Mouse (Mus musculus): ENCODE results near the gene Gm20388. TPM values are rescaled to one million over a fixed set of nuclear protein-coding genes. Genes with fewer than 3 reads are reported as not detected.
A peak's percentile ranks its signal among the peaks of the same experiment; 100 is the strongest.

The Gm20388 gene
- polyA plus RNA-seq, 1 experiment from 2014 or later: not detected

DNA sequence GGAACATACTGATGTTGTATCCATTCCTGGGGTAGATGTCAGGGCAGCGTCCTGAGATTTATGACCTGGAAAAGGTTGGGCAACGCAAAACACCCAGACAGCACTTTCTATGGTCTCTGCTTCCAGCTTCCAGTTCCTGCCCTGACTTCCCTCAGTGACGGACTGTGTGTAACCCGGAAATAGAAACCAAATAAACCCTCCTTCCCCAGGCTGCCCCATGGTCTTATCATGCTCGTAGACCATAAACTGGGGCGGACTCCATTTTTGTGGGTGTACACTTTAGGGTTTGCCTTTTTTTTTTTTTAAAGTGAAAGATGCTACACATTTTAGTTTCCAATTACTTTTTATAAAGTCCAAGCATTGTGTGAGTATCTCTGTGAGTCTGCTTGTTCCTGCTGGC, 3754.9 kb downstream of the Gm20388 start:
- H3K36me3 ChIP-seq (replicated peaks; ENCODE audit: control insufficient read depth, insufficient read depth): peaks cover 36% of the 10 kb centered on the region
- DNase-seq (ENCODE audit: low spot score) (no peak), ATAC-seq (ENCODE audit: low FRiP score) (no peak)
- no peak overlapping the region for H3K4me2 ChIP-seq (replicated peaks)
- H3K27me3 ChIP-seq (ENCODE audit: control insufficient read depth, insufficient read depth, low read length): no peaks in the 10 kb centered on the region
- WGBS: 90% methylated on average over 6 of the region's 6 CpGs
- no peak overlapping the region for H3K27ac ChIP-seq
- H3K4me1 ChIP-seq (replicated peaks; ENCODE audit: control insufficient read depth, insufficient read depth, low read length): no peaks in the 10 kb centered on the region
- H3K9ac ChIP-seq: no peak overlapping the region
- no peak overlapping the region for H3K4me3 ChIP-seq (replicated peaks; ENCODE audit: low read length)
- no peaks in the 10 kb centered on the region for H3K9me3 ChIP-seq (ENCODE audit: control insufficient read depth, low read length)

DNA sequence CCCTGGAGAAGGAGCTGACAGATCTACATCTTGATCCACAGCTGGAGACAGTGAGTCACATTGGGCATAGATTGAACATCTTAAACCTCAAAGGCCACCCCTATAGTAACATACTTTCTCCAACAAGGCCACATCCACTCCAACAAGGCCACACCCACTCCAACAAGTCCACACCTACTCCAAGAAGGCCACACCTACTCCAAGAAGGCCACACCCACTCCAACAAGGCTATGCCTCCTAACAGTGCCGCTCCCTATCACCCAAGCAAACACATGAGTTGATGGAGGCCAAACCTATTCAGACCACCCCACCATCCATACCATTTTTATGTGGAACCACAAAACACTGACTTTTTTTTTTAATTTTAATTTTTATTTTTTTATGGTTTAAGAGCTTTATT, 3756.2 kb downstream of the Gm20388 start:
- H3K4me1 ChIP-seq (replicated peaks; ENCODE audit: control insufficient read depth, insufficient read depth, low read length): no peaks in the 10 kb centered on the region
- no peaks in the 10 kb centered on the region for H3K27me3 ChIP-seq (ENCODE audit: control insufficient read depth, insufficient read depth, low read length)
- H3K9me3 ChIP-seq (ENCODE audit: control insufficient read depth, low read length): no peaks in the 10 kb centered on the region
- H3K9ac ChIP-seq: no peak overlapping the region
- ATAC-seq (ENCODE audit: low FRiP score) (no peak), DNase-seq (ENCODE audit: low spot score) (no peak)
- H3K27ac ChIP-seq: no peak overlapping the region
- H3K4me2 ChIP-seq (replicated peaks): no peak overlapping the region
- no peak overlapping the region for H3K4me3 ChIP-seq (replicated peaks; ENCODE audit: low read length)
- peaks cover 24% of the 10 kb centered on the region for H3K36me3 ChIP-seq (replicated peaks; ENCODE audit: control insufficient read depth, insufficient read depth)
- WGBS: 91% methylated on average over 1 of the region's 1 CpGs

DNA sequence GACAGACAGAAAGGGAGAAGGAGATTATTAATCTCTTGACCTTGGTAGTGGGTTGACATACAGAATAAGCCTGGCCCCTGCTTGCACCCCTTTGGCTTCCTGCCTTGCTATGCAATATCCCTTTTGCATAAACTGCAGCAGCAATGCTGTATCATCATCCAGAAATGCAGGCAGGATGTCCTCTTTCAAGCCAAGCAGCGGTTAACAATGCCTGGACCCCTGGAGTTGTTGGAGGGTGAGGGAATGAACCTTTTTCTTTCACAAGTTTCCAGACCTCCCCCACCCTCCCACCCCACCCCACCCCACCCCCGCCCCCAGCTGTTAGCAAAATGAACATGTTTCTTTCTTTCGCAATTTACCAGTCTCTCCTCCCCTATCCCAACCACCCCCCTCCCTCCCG, 3758.0 kb downstream of the Gm20388 start:
- H3K27me3 ChIP-seq (ENCODE audit: control insufficient read depth, insufficient read depth, low read length): 0 out of 2 replicates have a peak, but pooled peaks cover 2% of the 10 kb centered on the region

DNA sequence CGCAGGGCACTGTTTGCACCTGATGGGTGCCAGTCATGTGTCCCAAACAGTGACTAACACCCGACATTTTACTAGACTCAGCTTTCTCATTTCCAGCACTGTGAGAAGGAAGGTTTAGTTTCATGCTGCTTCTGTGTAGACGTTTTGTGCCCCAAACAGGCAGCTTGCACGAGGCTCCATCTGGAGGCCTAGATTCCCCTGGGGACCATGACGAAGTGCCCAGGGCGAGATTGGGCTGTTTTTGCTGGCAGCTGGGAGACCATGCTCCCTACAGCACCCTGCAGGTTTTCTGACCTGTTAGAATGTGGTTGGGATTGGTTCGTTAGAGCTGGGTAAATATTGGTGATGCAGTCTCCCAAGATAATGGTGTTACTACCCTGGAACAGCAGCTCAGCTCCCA, 3760.1 kb downstream of the Gm20388 start:
- ATAC-seq (ENCODE audit: low FRiP score): no peak
- DNase-seq (ENCODE audit: low spot score): no peak
- Histone ChIP-seq H3K27me3 (ENCODE audit: control insufficient read depth, insufficient read depth, low read length) (0 out of 2 replicates have a peak, but pooled peaks cover 4% of the 10 kb centered on the region), H3K4me1 (replicated peaks; ENCODE audit: control insufficient read depth, insufficient read depth, low read length) (peaks cover 8% of the 10 kb centered on the region; the same call in 1 of the 2 replicates), H3K27ac (no peak overlapping the region), H3K9me3 (ENCODE audit: control insufficient read depth, low read length) (no peaks in the 10 kb centered on the region), H3K9ac (no peak overlapping the region), H3K4me2 (replicated peaks) (no peak overlapping the region), H3K36me3 (replicated peaks; ENCODE audit: control insufficient read depth, insufficient read depth) (no peaks in the 10 kb centered on the region), H3K4me3 (replicated peaks; ENCODE audit: low read length) (no peak overlapping the region)
- 52% methylated on average over 7 of the region's 7 CpGs for WGBS

More for the DNA sequence above, 3758.0 kb downstream of the Gm20388 start:
- Histone ChIP-seq H3K4me2 (replicated peaks) (no peak overlapping the region), H3K9me3 (ENCODE audit: control insufficient read depth, low read length) (no peaks in the 10 kb centered on the region), H3K4me1 (replicated peaks; ENCODE audit: control insufficient read depth, insufficient read depth, low read length) (no peaks in the 10 kb centered on the region), H3K27ac (no peak overlapping the region), H3K9ac (no peak overlapping the region), H3K36me3 (replicated peaks; ENCODE audit: control insufficient read depth, insufficient read depth) (peaks cover 6% of the 10 kb centered on the region), H3K4me3 (replicated peaks; ENCODE audit: low read length) (no peak overlapping the region)
- ATAC-seq (ENCODE audit: low FRiP score) (no peak), DNase-seq (ENCODE audit: low spot score) (no peak)
- 30% methylated on average over 4 of the region's 4 CpGs for WGBS

DNA sequence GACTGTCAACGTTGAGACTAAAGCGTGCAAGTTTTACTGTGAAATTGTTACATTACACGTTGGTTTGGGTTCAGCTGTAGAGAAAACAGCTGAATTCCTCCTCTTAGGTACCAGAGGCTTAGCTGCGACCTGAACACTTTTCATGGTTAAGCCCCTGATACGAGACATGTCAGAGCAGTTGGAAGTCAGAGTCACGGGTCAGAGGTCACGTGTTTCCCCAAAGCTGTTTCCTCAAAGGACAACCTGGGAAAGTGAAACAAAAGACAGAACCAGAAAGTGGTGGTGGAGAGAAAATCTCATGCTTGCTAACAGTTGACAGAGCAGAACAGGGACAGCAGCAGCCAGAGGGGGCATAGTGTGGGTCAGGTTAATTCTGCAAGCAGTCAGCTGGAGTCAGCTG, 3760.8 kb downstream of the Gm20388 start:
- WGBS: 70% methylated on average over 7 of the region's 7 CpGs

DNA sequence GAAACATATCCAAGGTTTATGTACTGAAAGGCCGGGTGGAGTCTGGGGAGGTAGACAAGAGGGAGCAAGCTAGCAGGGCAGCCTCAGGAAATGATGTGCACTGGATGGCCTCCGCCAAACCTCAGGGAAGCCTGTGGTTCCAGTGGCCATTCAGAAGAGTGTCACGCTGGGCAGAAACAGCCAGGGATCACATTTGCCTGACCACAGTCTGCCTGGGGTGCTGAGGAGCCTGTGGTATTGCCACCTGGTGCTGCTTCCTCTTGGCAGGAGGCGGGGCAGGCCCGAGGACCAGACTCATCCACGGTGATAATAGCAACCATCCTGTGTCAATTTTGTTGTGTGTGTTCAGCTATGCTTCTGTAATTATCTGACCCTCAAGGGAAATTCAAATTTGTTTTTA, 3762.0 kb downstream of the Gm20388 start:
- WGBS: 72% methylated on average over 6 of the region's 6 CpGs

More for the DNA sequence above, 3760.8 kb downstream of the Gm20388 start:
- Histone ChIP-seq H3K4me1 (replicated peaks; ENCODE audit: control insufficient read depth, insufficient read depth, low read length) (peaks cover 9% of the 10 kb centered on the region; the same call in 1 of the 2 replicates), H3K4me2 (replicated peaks) (no peak overlapping the region), H3K9me3 (ENCODE audit: control insufficient read depth, low read length) (no peaks in the 10 kb centered on the region), H3K27me3 (ENCODE audit: control insufficient read depth, insufficient read depth, low read length) (0 out of 2 replicates have a peak, but pooled peaks cover 4% of the 10 kb centered on the region), H3K36me3 (replicated peaks; ENCODE audit: control insufficient read depth, insufficient read depth) (no peaks in the 10 kb centered on the region), H3K4me3 (replicated peaks; ENCODE audit: low read length) (no peak overlapping the region), H3K27ac (no peak overlapping the region), H3K9ac (no peak overlapping the region)
- no peak for ATAC-seq (ENCODE audit: low FRiP score)
- no peak for DNase-seq (ENCODE audit: low spot score)

DNA sequence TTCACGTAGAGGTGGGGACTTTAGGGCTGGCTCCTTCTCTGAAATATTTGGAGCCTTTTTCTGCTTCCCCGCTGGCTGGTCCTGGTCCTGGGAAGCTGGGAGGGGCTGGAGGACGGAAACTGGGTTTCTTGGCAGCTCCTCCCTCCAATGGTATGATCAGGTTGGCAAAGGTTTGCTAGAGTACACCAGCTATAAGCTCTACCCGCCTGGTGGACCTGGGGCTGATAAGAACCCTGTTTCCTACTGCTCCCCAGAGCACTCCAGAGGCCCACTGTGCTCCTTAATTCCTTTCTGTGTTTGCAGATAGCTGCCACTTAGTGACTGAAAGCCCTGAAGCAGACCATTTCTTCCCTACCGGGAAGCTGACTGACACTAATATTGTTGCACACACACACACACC, 3765.0 kb downstream of the Gm20388 start:
- no peak for DNase-seq (ENCODE audit: low spot score)
- Histone ChIP-seq H3K4me2 (replicated peaks) (no peak overlapping the region), H3K4me1 (replicated peaks; ENCODE audit: control insufficient read depth, insufficient read depth, low read length) (peaks cover 9% of the 10 kb centered on the region; the same call in 1 of the 2 replicates), H3K9ac (0 out of 2 replicates have a peak overlapping the region, but pooled peaks have one; percentile 10), H3K27me3 (ENCODE audit: control insufficient read depth, insufficient read depth, low read length) (0 out of 2 replicates have a peak, but pooled peaks cover 4% of the 10 kb centered on the region), H3K9me3 (ENCODE audit: control insufficient read depth, low read length) (no peaks in the 10 kb centered on the region), H3K4me3 (replicated peaks; ENCODE audit: low read length) (no peak overlapping the region), H3K27ac (no peak overlapping the region; the same call in 1 of the 2 replicates), H3K36me3 (replicated peaks; ENCODE audit: control insufficient read depth, insufficient read depth) (no peaks in the 10 kb centered on the region)
- WGBS: 55% methylated on average over 5 of the region's 5 CpGs
- no peak for ATAC-seq (ENCODE audit: low FRiP score)

More for the DNA sequence above, 3762.0 kb downstream of the Gm20388 start:
- Histone ChIP-seq H3K4me3 (replicated peaks; ENCODE audit: low read length) (no peak overlapping the region), H3K27me3 (ENCODE audit: control insufficient read depth, insufficient read depth, low read length) (0 out of 2 replicates have a peak, but pooled peaks cover 4% of the 10 kb centered on the region), H3K36me3 (replicated peaks; ENCODE audit: control insufficient read depth, insufficient read depth) (no peaks in the 10 kb centered on the region), H3K9ac (no peak overlapping the region), H3K4me2 (replicated peaks) (no peak overlapping the region), H3K27ac (no peak overlapping the region), H3K4me1 (replicated peaks; ENCODE audit: control insufficient read depth, insufficient read depth, low read length) (peaks cover 9% of the 10 kb centered on the region; the same call in 1 of the 2 replicates), H3K9me3 (ENCODE audit: control insufficient read depth, low read length) (no peaks in the 10 kb centered on the region)
- no peak for ATAC-seq (ENCODE audit: low FRiP score)
- no peak for DNase-seq (ENCODE audit: low spot score)

DNA sequence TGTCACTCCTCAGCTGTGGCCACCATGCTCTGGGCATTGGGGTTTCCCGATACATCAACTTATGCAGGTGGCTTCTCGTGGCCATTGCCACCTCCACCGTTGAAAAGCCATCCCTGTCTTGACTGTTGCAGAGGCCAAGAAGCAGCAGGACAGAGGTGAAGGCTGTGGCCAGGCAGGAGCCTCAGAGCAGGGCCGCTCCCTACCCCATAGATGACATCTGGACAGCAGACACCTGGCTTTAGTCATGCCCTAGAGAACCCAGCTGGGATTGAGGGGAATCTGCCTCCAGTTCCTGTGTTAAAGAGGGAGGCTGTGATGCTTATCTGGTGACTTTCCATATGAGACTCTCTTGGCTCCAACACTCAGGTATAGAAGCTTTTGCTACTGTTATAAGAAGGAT, 3767.7 kb downstream of the Gm20388 start:
- no peaks in the 10 kb centered on the region for H3K9me3 ChIP-seq (ENCODE audit: control insufficient read depth, low read length)
- no peak overlapping the region for H3K9ac ChIP-seq
- 0 out of 2 replicates have a peak, but pooled peaks cover 4% of the 10 kb centered on the region for H3K27me3 ChIP-seq (ENCODE audit: control insufficient read depth, insufficient read depth, low read length)
- H3K27ac ChIP-seq: no peak overlapping the region
- WGBS: 86% methylated on average over 4 of the region's 4 CpGs
- H3K4me3 ChIP-seq (replicated peaks; ENCODE audit: low read length): no peak overlapping the region
- H3K4me1 ChIP-seq (replicated peaks; ENCODE audit: control insufficient read depth, insufficient read depth, low read length): peaks cover 9% of the 10 kb centered on the region; the same call in 1 of the 2 replicates
- DNase-seq (ENCODE audit: low spot score) (no peak), ATAC-seq (ENCODE audit: low FRiP score) (no peak)
- no peak overlapping the region for H3K4me2 ChIP-seq (replicated peaks)
- no peaks in the 10 kb centered on the region for H3K36me3 ChIP-seq (replicated peaks; ENCODE audit: control insufficient read depth, insufficient read depth)

DNA sequence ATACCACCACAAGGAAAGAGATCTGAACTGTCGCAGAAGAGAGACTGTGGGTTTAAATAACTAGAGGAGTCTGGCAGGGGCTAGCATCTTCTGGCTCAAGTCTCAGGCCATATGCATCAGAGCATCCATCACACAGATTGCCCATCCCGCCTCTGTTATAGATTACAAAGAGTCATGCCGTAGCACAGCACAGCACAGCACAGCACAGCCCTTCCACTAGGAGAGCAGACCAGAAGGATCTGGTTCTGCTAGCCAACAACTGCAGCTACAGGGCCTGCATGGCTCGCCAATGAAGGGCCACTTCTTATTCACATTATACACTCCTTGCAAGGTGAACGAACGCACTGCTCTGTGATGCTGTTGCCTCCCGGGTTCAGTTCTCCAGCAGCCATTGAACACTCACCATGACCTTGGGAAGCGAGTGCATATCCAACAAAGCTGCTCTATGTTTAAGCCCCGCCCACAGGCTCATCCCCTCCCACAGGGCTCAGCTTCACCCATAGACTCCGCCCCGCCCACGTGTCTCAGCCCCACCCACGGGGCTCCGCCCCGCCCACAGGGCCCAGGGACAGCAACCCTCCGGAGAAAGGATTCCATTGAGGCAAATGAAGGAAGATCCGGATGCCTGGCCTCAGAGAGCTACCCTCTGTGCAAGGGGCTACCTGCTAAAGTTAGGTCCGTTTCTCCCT, 3771.6 kb downstream of the Gm20388 start:
- H3K4me2 ChIP-seq (replicated peaks): no peak overlapping the region
- ATAC-seq (ENCODE audit: low FRiP score) (no peak), DNase-seq (ENCODE audit: low spot score) (no peak)
- no peaks in the 10 kb centered on the region for H3K9me3 ChIP-seq (ENCODE audit: control insufficient read depth, low read length)
- no peak overlapping the region for H3K9ac ChIP-seq
- H3K4me3 ChIP-seq (replicated peaks; ENCODE audit: low read length): no peak overlapping the region
- no peaks in the 10 kb centered on the region for H3K27me3 ChIP-seq (ENCODE audit: control insufficient read depth, insufficient read depth, low read length)
- H3K27ac ChIP-seq: no peak overlapping the region
- H3K4me1 ChIP-seq (replicated peaks; ENCODE audit: control insufficient read depth, insufficient read depth, low read length): no peaks in the 10 kb centered on the region
- 16% methylated on average over 18 of the region's 18 CpGs for WGBS
- H3K36me3 ChIP-seq (replicated peaks; ENCODE audit: control insufficient read depth, insufficient read depth): no peaks in the 10 kb centered on the region
